ENCODE assay signal across 10 mouse cellular contexts in genomic region chr11:97278456-97278855, GRCm38 (mm10). TPM values are rescaled to one million over a fixed set of nuclear protein-coding genes. Genes with fewer than 3 reads are reported as not detected.
DNase-seq lines count a peak whose midpoint lies in the region; ATAC-seq and TF ChIP-seq lines count a peak whose summit lies in the region.
"Had no signal": no experiment of that assay in that cellular context is flagged by ENCODE, and none has a peak within 500 bp of the region (broad histone marks: within the 10 kb centered on the region; RNA-seq: fewer than 3 reads in every experiment).

No protein-coding gene starts in this region.

- H3K9me3 ChIP-seq in forebrain, embryonic 16.5 days (ENCODE audit: control insufficient read depth, low read length): no peaks in the 10 kb centered on the region
- H3K9me3 ChIP-seq in liver, embryonic 14.5 days (ENCODE audit: control insufficient read depth, low read length): no peaks in the 10 kb centered on the region

- H3K9ac ChIP-seq in forebrain, embryonic 16.5 days (replicated peaks; ENCODE audit: low read depth, low read length): no peak overlapping the region; the same call in 1 of the 2 replicates
- H3K9ac ChIP-seq in liver, embryonic 14.5 days (replicated peaks): no peak overlapping the region

- no peak for ATAC-seq in forebrain, embryonic 16.5 days
- no peak for ATAC-seq in liver, embryonic 14.5 days (ENCODE audit: insufficient read depth)
- no peak for ATAC-seq in frontal cortex, adult (ENCODE audit: low TSS enrichment)

- 64% methylated on average over 6 of the region's 6 CpGs for WGBS in cerebellum, adult 2 months
- WGBS in forebrain, embryonic 16.5 days: 70% methylated on average over 6 of the region's 6 CpGs
- WGBS in liver, embryonic 14.5 days (ENCODE audit: insufficient replicate concordance): 76% methylated on average over 6 of the region's 6 CpGs

- no peak for DNase-seq in cerebellum, adult 2 months
- DNase-seq in cerebellum, adult 9-10 months: no peak
- DNase-seq in A20 (ENCODE audit: low read depth, low spot score): peak; percentile 62
- no peak for DNase-seq in liver, embryonic 14.5 days (ENCODE audit: low read depth in 3 of 3, low spot score in 3 of 3)
- DNase-seq in thymus, adult 18-20 months: no peak
- DNase-seq in cerebellum, adult 8-10 months: no peak
- DNase-seq: adrenal gland, postnatal 36 days; gastrocnemius, postnatal 36 days had no signal

- no peaks in the 10 kb centered on the region for H3K27me3 ChIP-seq in cerebellum, adult 2 months (ENCODE audit: control insufficient read depth, insufficient read depth, low read length)
- no peaks in the 10 kb centered on the region for H3K27me3 ChIP-seq in forebrain, embryonic 16.5 days (replicated peaks; ENCODE audit: control insufficient read depth, insufficient read depth, low read length)
- no peaks in the 10 kb centered on the region for H3K27me3 ChIP-seq in liver, embryonic 14.5 days (ENCODE audit: control insufficient read depth, insufficient read depth, low read length)

- peaks cover 5% of the 10 kb centered on the region; the same call in 1 of the 2 replicates for H3K4me1 ChIP-seq in cerebellum, adult 2 months (ENCODE audit: control insufficient read depth, insufficient read depth, low read length)
- peaks cover 22% of the 10 kb centered on the region for H3K4me1 ChIP-seq in forebrain, embryonic 16.5 days (replicated peaks; ENCODE audit: control insufficient read depth, insufficient read depth, low read length)
- H3K4me1 ChIP-seq in liver, embryonic 14.5 days (replicated peaks; ENCODE audit: control insufficient read depth in 2 of 2, insufficient read depth in 2 of 2, low read length in 1 of 2): peaks cover 3 to 10% of the 10 kb centered on the region in 2 experiments

- peak overlapping the region; percentile 78 for H3K4me2 ChIP-seq in forebrain, embryonic 16.5 days (ENCODE audit: low read length)
- H3K4me2 ChIP-seq in liver, embryonic 14.5 days (ENCODE audit: low read depth): peak overlapping the region; percentile 96

- no peak for TF ChIP-seq EP300 in liver, embryonic 14.5 days (IDR thresholded peaks at IDR 0.05; ENCODE audit: low read depth)

- H3K4me3 ChIP-seq in cerebellum, adult 2 months (replicated peaks; ENCODE audit: insufficient read depth, low read depth, low read length): peak overlapping the region; percentile 40
- peak overlapping the region; percentile 98 for H3K4me3 ChIP-seq in forebrain, embryonic 16.5 days (replicated peaks; ENCODE audit: low read length)
- peak overlapping the region in 1 of 2 experiments; percentile 78; a peak in 2 of 4 replicates for H3K4me3 ChIP-seq in liver, embryonic 14.5 days (ENCODE audit: insufficient read depth in 1 of 2, low read depth in 2 of 2, low read length in 2 of 2)

- no peak for TF ChIP-seq POLR2A in cerebellum, adult 2 months (IDR thresholded peaks at IDR 0.05; ENCODE audit: borderline replicate concordance, insufficient read depth, low read length)

- H3K36me3 ChIP-seq in forebrain, embryonic 16.5 days (ENCODE audit: control insufficient read depth, insufficient read depth): no peaks in the 10 kb centered on the region
- H3K36me3 ChIP-seq in liver, embryonic 14.5 days (replicated peaks; ENCODE audit: control insufficient read depth, insufficient read depth, low read depth): no peaks in the 10 kb centered on the region

- no peak overlapping the region for H3K27ac ChIP-seq in cerebellum, adult 2 months (ENCODE audit: insufficient read depth, low read length)
- no peak overlapping the region; the same call in 1 of the 2 replicates for H3K27ac ChIP-seq in forebrain, embryonic 16.5 days (ENCODE audit: low read length)
- H3K27ac ChIP-seq in liver, embryonic 14.5 days: no peak overlapping the region

- TF ChIP-seq CTCF in cerebellum, adult 2 months (IDR thresholded peaks at IDR 0.05; ENCODE audit: borderline replicate concordance, insufficient read depth, low read depth, low read length): no peak
- TF ChIP-seq CTCF in liver, embryonic 14.5 days (IDR thresholded peaks at IDR 0.05; ENCODE audit: low read depth): no peak

RNA-seq across cellular contexts. Expression of gene Npepps, which starts 2.0 kb away (rescaled TPM):
- 97.4 and 103 TPM in 2 replicates for polyA plus RNA-seq in cerebellum, adult 2 months (2012; rRNA removed)
- polyA plus RNA-seq in forebrain, embryonic 16.5 days (2015; fragmentation: Nextera tagmentation; extraction: Ambion mirVana): 140 and 157 TPM in 2 replicates
- polyA plus RNA-seq in liver, embryonic 14.5 days (2012; rRNA removed): 4.3 and 8.5 TPM in 2 replicates
- 14.4 and 15.1 TPM in 2 replicates for polyA plus RNA-seq in liver, embryonic 14.5 days (2014; fragmentation: Nextera tagmentation; extraction: Ambion mirVana)

RNA-seq across cellular contexts. Expression of gene Mrpl45, which starts 37.1 kb away (rescaled TPM):
- 37.8 and 40.6 TPM in 2 replicates for polyA plus RNA-seq in cerebellum, adult 2 months (2012; rRNA removed)
- 40.2 and 42.0 TPM in 2 replicates for polyA plus RNA-seq in forebrain, embryonic 16.5 days (2015; fragmentation: Nextera tagmentation; extraction: Ambion mirVana)
- polyA plus RNA-seq in liver, embryonic 14.5 days (2012; rRNA removed): 7.7 and 13.1 TPM in 2 replicates
- polyA plus RNA-seq in liver, embryonic 14.5 days (2014; fragmentation: Nextera tagmentation; extraction: Ambion mirVana): 22.8 and 26.4 TPM in 2 replicates
